Mouse (Mus musculus): Measurements from ENCODE around the gene Kctd3. TPM values are rescaled to one million over a fixed set of nuclear protein-coding genes. Genes with fewer than 3 reads are reported as not detected.

Kctd3 gene
- total and polyA plus RNA-seq, 2 experiments from 2014 or later: 47.4 to 90.4 TPM

- H3K4me3 ChIP-seq (ENCODE audit: low read depth, low read length): peak overlapping the region; percentile 94
- ATAC-seq (ENCODE audit: low FRiP score): peak; percentile 6; the same call in 1 of the 2 replicates
- H3K27me3 ChIP-seq (ENCODE audit: insufficient read depth, low read length): no peaks in the 10 kb centered on the region
- peak overlapping the region; percentile 93 for H3K4me2 ChIP-seq (ENCODE audit: low read depth, low read length, poor library complexity, severe bottlenecking)
- no peak for TF ChIP-seq CTCF (IDR thresholded peaks at IDR 0.05)
- peak overlapping the region; percentile 98 for H3K9ac ChIP-seq (replicated peaks; ENCODE audit: low read length, poor library complexity, severe bottlenecking)
- no peaks in the 10 kb centered on the region for H3K36me3 ChIP-seq (ENCODE audit: insufficient read depth, low read length)
- DNase-seq (ENCODE audit: low spot score): no peak
- no peak overlapping the region for H3K27ac ChIP-seq (ENCODE audit: low read depth, low read length)
- H3K4me1 ChIP-seq (ENCODE audit: insufficient read depth, low read length): peaks cover 9% of the 10 kb centered on the region
- WGBS: 5% methylated on average over 7 of the region's 7 CpGs
- no peaks in the 10 kb centered on the region for H3K9me3 ChIP-seq (ENCODE audit: low read length)
Observed at GRCm38 (mm10) chr1:189006826-189007225, 815 bp downstream of the Kctd3 start.

- TF ChIP-seq CTCF (IDR thresholded peaks at IDR 0.05): no peak
- Histone ChIP-seq H3K27ac (ENCODE audit: low read depth, low read length) (no peak overlapping the region), H3K9ac (replicated peaks; ENCODE audit: low read length, poor library complexity, severe bottlenecking) (no peak overlapping the region), H3K4me2 (ENCODE audit: low read depth, low read length, poor library complexity, severe bottlenecking) (peak overlapping the region; percentile 93), H3K36me3 (ENCODE audit: insufficient read depth, low read length) (no peaks in the 10 kb centered on the region), H3K27me3 (ENCODE audit: insufficient read depth, low read length) (no peaks in the 10 kb centered on the region), H3K4me1 (ENCODE audit: insufficient read depth, low read length) (peaks cover 9% of the 10 kb centered on the region), H3K4me3 (ENCODE audit: low read depth, low read length) (peak overlapping the region; percentile 94; the same call in 1 of the 2 replicates), H3K9me3 (ENCODE audit: low read length) (no peaks in the 10 kb centered on the region)
- DNase-seq (ENCODE audit: low spot score) (no peak), ATAC-seq (ENCODE audit: low FRiP score) (no peak)
- WGBS: 72% methylated on average over 5 of the region's 5 CpGs
Observed at GRCm38 (mm10) chr1:189006267-189006666, 1.4 kb downstream of the Kctd3 start.

GRCm38 (mm10) chr1:189004774-189005173, 2.9 kb downstream of the Kctd3 start:
- WGBS: 100% methylated on average over 1 of the region's 1 CpGs
- DNase-seq (ENCODE audit: low spot score) (no peak), ATAC-seq (ENCODE audit: low FRiP score) (no peak)
- Histone ChIP-seq H3K4me1 (ENCODE audit: insufficient read depth, low read length) (peaks cover 9% of the 10 kb centered on the region), H3K4me3 (ENCODE audit: low read depth, low read length) (no peak overlapping the region), H3K36me3 (ENCODE audit: insufficient read depth, low read length) (peaks cover 4% of the 10 kb centered on the region), H3K27ac (ENCODE audit: low read depth, low read length) (no peak overlapping the region), H3K9ac (replicated peaks; ENCODE audit: low read length, poor library complexity, severe bottlenecking) (no peak overlapping the region), H3K27me3 (ENCODE audit: insufficient read depth, low read length) (no peaks in the 10 kb centered on the region), H3K9me3 (ENCODE audit: low read length) (no peaks in the 10 kb centered on the region), H3K4me2 (ENCODE audit: low read depth, low read length, poor library complexity, severe bottlenecking) (no peak overlapping the region)
- TF ChIP-seq CTCF (IDR thresholded peaks at IDR 0.05): no peak

GRCm38 (mm10) chr1:189001815-189002214, 5.8 kb downstream of the Kctd3 start:
- no peak overlapping the region for H3K9ac ChIP-seq (replicated peaks; ENCODE audit: low read length, poor library complexity, severe bottlenecking)
- H3K4me3 ChIP-seq (ENCODE audit: low read depth, low read length): no peak overlapping the region
- H3K4me1 ChIP-seq (ENCODE audit: insufficient read depth, low read length): peaks cover 8% of the 10 kb centered on the region
- no peaks in the 10 kb centered on the region for H3K9me3 ChIP-seq (ENCODE audit: low read length)
- ATAC-seq (ENCODE audit: low FRiP score) (no peak), DNase-seq (ENCODE audit: low spot score) (no peak)
- 94% methylated on average over 12 of the region's 12 CpGs for WGBS
- H3K27ac ChIP-seq (ENCODE audit: low read depth, low read length): no peak overlapping the region
- H3K36me3 ChIP-seq (ENCODE audit: insufficient read depth, low read length): peaks cover 14% of the 10 kb centered on the region
- no peak overlapping the region for H3K4me2 ChIP-seq (ENCODE audit: low read depth, low read length, poor library complexity, severe bottlenecking)
- no peak for TF ChIP-seq CTCF (IDR thresholded peaks at IDR 0.05)
- H3K27me3 ChIP-seq (ENCODE audit: insufficient read depth, low read length): no peaks in the 10 kb centered on the region

- no peak overlapping the region for H3K27ac ChIP-seq (ENCODE audit: low read depth, low read length)
- no peak overlapping the region for H3K4me2 ChIP-seq (ENCODE audit: low read depth, low read length, poor library complexity, severe bottlenecking)
- no peak for DNase-seq (ENCODE audit: low spot score)
- H3K36me3 ChIP-seq (ENCODE audit: insufficient read depth, low read length): peaks cover 24% of the 10 kb centered on the region
- no peak overlapping the region for H3K4me3 ChIP-seq (ENCODE audit: low read depth, low read length)
- ATAC-seq (ENCODE audit: low FRiP score): no peak
- TF ChIP-seq CTCF (IDR thresholded peaks at IDR 0.05): no peak
- H3K9ac ChIP-seq (replicated peaks; ENCODE audit: low read length, poor library complexity, severe bottlenecking): no peak overlapping the region
- WGBS: 92% methylated on average over 10 of the region's 10 CpGs
- H3K9me3 ChIP-seq (ENCODE audit: low read length): no peaks in the 10 kb centered on the region
- H3K4me1 ChIP-seq (ENCODE audit: insufficient read depth, low read length): no peaks in the 10 kb centered on the region
- no peaks in the 10 kb centered on the region for H3K27me3 ChIP-seq (ENCODE audit: insufficient read depth, low read length)
Observed at GRCm38 (mm10) chr1:188999981-189000380, 7.7 kb downstream of the Kctd3 start.

GRCm38 (mm10) chr1:188997921-188998320, 9.7 kb downstream of the Kctd3 start:
- Histone ChIP-seq H3K9ac (replicated peaks; ENCODE audit: low read length, poor library complexity, severe bottlenecking) (no peak overlapping the region), H3K27me3 (ENCODE audit: insufficient read depth, low read length) (no peaks in the 10 kb centered on the region), H3K4me3 (ENCODE audit: low read depth, low read length) (no peak overlapping the region), H3K27ac (ENCODE audit: low read depth, low read length) (no peak overlapping the region), H3K36me3 (ENCODE audit: insufficient read depth, low read length) (peaks cover 30% of the 10 kb centered on the region), H3K4me2 (ENCODE audit: low read depth, low read length, poor library complexity, severe bottlenecking) (no peak overlapping the region), H3K9me3 (ENCODE audit: low read length) (no peaks in the 10 kb centered on the region), H3K4me1 (ENCODE audit: insufficient read depth, low read length) (no peaks in the 10 kb centered on the region)
- ATAC-seq (ENCODE audit: low FRiP score) (no peak), DNase-seq (ENCODE audit: low spot score) (no peak)
- no peak for TF ChIP-seq CTCF (IDR thresholded peaks at IDR 0.05)
- 92% methylated on average over 3 of the region's 3 CpGs for WGBS

Data from midbrain, postnatal 0 days (tissue).